Mouse (Mus musculus) cerebellum, adult 9-10 months (tissue): Measurements from ENCODE around the gene Cstl1.
"Not testable (repeated sequence)": the region's sequence is repeated elsewhere in the genome, so short reads cannot be mapped to it uniquely, and the experiment has no call there.

Experiments
- DNase-seq: peaks from one replicate; pipeline ENCODE4 v3.0.0; 2022

Gene Cstl1

GRCm38 (mm10) chr2:148750058-148750457, at the start of gene Cstl1:
Gene Cstl1, plus strand, starts transcription at chr2:148750358.
- DNase-seq: peak; percentile 18

GRCm38 (mm10) chr2:148706409-148707201, 43.6 kb upstream of the Cstl1 start:
- peak; percentile 65 for DNase-seq

GRCm38 (mm10) chr2:148707202-148707530, 43.0 kb upstream of the Cstl1 start:
- no peak for DNase-seq

GRCm38 (mm10) chr2:148712326-148712725, 37.8 kb upstream of the Cstl1 start:
- DNase-seq: no peak

GRCm38 (mm10) chr2:148717072-148717471, 33.1 kb upstream of the Cstl1 start:
- DNase-seq: no peak

GRCm38 (mm10) chr2:148719271-148719995, 30.7 kb upstream of the Cstl1 start:
- DNase-seq: no peak

- DNase-seq: peak; percentile 80
These were observed 18.4 kb upstream of the Cstl1 start for GRCm38 (mm10) chr2:148731614-148732326.

- peak; percentile 97 for DNase-seq
These were observed 17.7 kb upstream of the Cstl1 start, which contains the start of gene Napb for GRCm38 (mm10) chr2:148732327-148733000. Gene Napb, minus strand, starts transcription at chr2:148732467.

GRCm38 (mm10) chr2:148743001-148743400, 7.2 kb upstream of the Cstl1 start:
- peak; percentile 97 for DNase-seq

- peak; percentile 52 for DNase-seq
These were observed 6.2 kb upstream of the Cstl1 start for GRCm38 (mm10) chr2:148743846-148744407.

GRCm38 (mm10) chr2:148751893-148752813, 2.0 kb downstream of the Cstl1 start:
- DNase-seq: peak; percentile 88

GRCm38 (mm10) chr2:148754310-148754846, 4.2 kb downstream of the Cstl1 start:
- no peak for DNase-seq

- no peak for DNase-seq
These were observed 13.7 kb downstream of the Cstl1 start for GRCm38 (mm10) chr2:148763648-148764388.

- not testable (repeated sequence) for DNase-seq
These were observed 21.2 kb downstream of the Cstl1 start, which contains the start of gene Cst11 for GRCm38 (mm10) chr2:148771397-148771796. Gene Cst11, minus strand, starts transcription at chr2:148771497.

GRCm38 (mm10) chr2:148781709-148782108, 31.6 kb downstream of the Cstl1 start, which contains the start of gene 8030411F24Rik:
Gene 8030411F24Rik, plus strand, starts transcription at chr2:148782009.
- no peak for DNase-seq

GRCm38 (mm10) chr2:148789142-148789541, 39.0 kb downstream of the Cstl1 start, which contains the start of gene Cst12:
Gene Cst12, plus strand, starts transcription at chr2:148789361.
- DNase-seq: no peak

GRCm38 (mm10) chr2:148798485-148798884, 48.3 kb downstream of the Cstl1 start, which contains the start of gene Cst8:
Gene Cst8, plus strand, starts transcription at chr2:148798785.
- no peak for DNase-seq

GRCm38 (mm10) chr2:148801491-148801921, 51.3 kb downstream of the Cstl1 start:
- DNase-seq: peak; percentile 89
